Mouse (Mus musculus): ENCODE data around the gene Chmp5. TPM values are rescaled to one million over a fixed set of nuclear protein-coding genes. Genes with fewer than 3 reads are reported as not detected.

Chmp5 gene
- total and polyA plus RNA-seq, 3 experiments = 2.9 to 188 (median 76.5) TPM

- DNase-seq (ENCODE audit: low spot score) = no peak
- TF ChIP-seq GATA2 (IDR thresholded peaks at IDR 0.05; ENCODE audit: borderline replicate concordance, low read depth, low read length) = no peak
- no peak for TF ChIP-seq TAL1 (conservative IDR thresholded peaks at IDR 0.05; ENCODE audit: low read depth, low read length)
- no peak for TF ChIP-seq POLR2AphosphoS5 (IDR thresholded peaks at IDR 0.05; ENCODE audit: insufficient replicate concordance, low read depth, low read length)
- TF ChIP-seq GATA1 (IDR thresholded peaks at IDR 0.05; ENCODE audit: borderline replicate concordance, low read length) = no peak
- TF ChIP-seq CTCF (IDR thresholded peaks at IDR 0.05; ENCODE audit: low read depth, low read length) = no peak
- no peak for ATAC-seq (ENCODE audit: extremely low read depth, insufficient number of reproducible peaks, low FRiP score, poor library complexity, severe bottlenecking)
- H3K36me3 ChIP-seq (replicated peaks) = peaks cover 93% of the 10 kb centered on the region
- H3K4me1 ChIP-seq (ENCODE audit: insufficient read depth, low read depth, low read length) = peaks cover 3% of the 10 kb centered on the region; the same call in 1 of the 2 replicates
- no peak overlapping the region for H3K4me3 ChIP-seq (ENCODE audit: low read depth, low read length)
- no peaks in the 10 kb centered on the region for H3K27me3 ChIP-seq (ENCODE audit: insufficient read depth, low read length)
- no peaks in the 10 kb centered on the region for H3K9me3 ChIP-seq (replicated peaks)
These were observed 7.7 kb downstream of the Chmp5 start for GRCm38 (mm10) chr4:40955942-40956341.

- Histone ChIP-seq H3K27me3 (ENCODE audit: insufficient read depth, low read length) (no peaks in the 10 kb centered on the region), H3K4me3 (ENCODE audit: low read depth, low read length) (no peak overlapping the region), H3K4me1 (ENCODE audit: insufficient read depth, low read depth, low read length) (no peaks in the 10 kb centered on the region; the same call in 1 of the 2 replicates), H3K36me3 (replicated peaks) (peaks cover 90% of the 10 kb centered on the region), H3K9me3 (replicated peaks) (no peaks in the 10 kb centered on the region)
- DNase-seq (ENCODE audit: low spot score) (no peak), ATAC-seq (ENCODE audit: extremely low read depth, insufficient number of reproducible peaks, low FRiP score, poor library complexity, severe bottlenecking) (no peak)
- TF ChIP-seq POLR2AphosphoS5 (IDR thresholded peaks at IDR 0.05; ENCODE audit: insufficient replicate concordance, low read depth, low read length) = no peak
- TF ChIP-seq CTCF (IDR thresholded peaks at IDR 0.05; ENCODE audit: low read depth, low read length) = no peak
- no peak for TF ChIP-seq GATA2 (IDR thresholded peaks at IDR 0.05; ENCODE audit: borderline replicate concordance, low read depth, low read length)
- TF ChIP-seq GATA1 (IDR thresholded peaks at IDR 0.05; ENCODE audit: borderline replicate concordance, low read length) = no peak
- TF ChIP-seq TAL1 (conservative IDR thresholded peaks at IDR 0.05; ENCODE audit: low read depth, low read length) = no peak
These were observed 15.3 kb downstream of the Chmp5 start for GRCm38 (mm10) chr4:40963536-40963935.

- peaks cover 65% of the 10 kb centered on the region for H3K36me3 ChIP-seq (replicated peaks)
- no peak overlapping the region for H3K4me3 ChIP-seq (ENCODE audit: low read depth, low read length)
These were observed 21.0 kb downstream of the Chmp5 start for GRCm38 (mm10) chr4:40969161-40969560.

GRCm38 (mm10) chr4:40969781-40970591 lies 21.8 kb downstream of the Chmp5 start:
- Histone ChIP-seq H3K36me3 (replicated peaks) (peaks cover 64% of the 10 kb centered on the region), H3K4me3 (ENCODE audit: low read depth, low read length) (peak overlapping the region; percentile 99), H3K4me1 (ENCODE audit: insufficient read depth, low read depth, low read length) (peaks cover 39% of the 10 kb centered on the region), H3K27me3 (ENCODE audit: insufficient read depth, low read length) (no peaks in the 10 kb centered on the region), H3K9me3 (replicated peaks) (no peaks in the 10 kb centered on the region)
- TF ChIP-seq GATA1 (IDR thresholded peaks at IDR 0.05; ENCODE audit: borderline replicate concordance, low read length) (no peak), GATA2 (IDR thresholded peaks at IDR 0.05; ENCODE audit: borderline replicate concordance, low read depth, low read length) (no peak), POLR2AphosphoS5 (IDR thresholded peaks at IDR 0.05; ENCODE audit: insufficient replicate concordance, low read depth, low read length) (no peak), CTCF (IDR thresholded peaks at IDR 0.05; ENCODE audit: low read depth, low read length) (no peak)
- peak; percentile 14 for DNase-seq (ENCODE audit: low spot score)
- ATAC-seq (ENCODE audit: extremely low read depth, insufficient number of reproducible peaks, low FRiP score, poor library complexity, severe bottlenecking) = no peak

More at GRCm38 (mm10) chr4:40969161-40969560, 21.0 kb downstream of the Chmp5 start:
- Histone ChIP-seq H3K4me1 (ENCODE audit: insufficient read depth, low read depth, low read length) (peaks cover 34% of the 10 kb centered on the region), H3K27me3 (ENCODE audit: insufficient read depth, low read length) (no peaks in the 10 kb centered on the region), H3K9me3 (replicated peaks) (no peaks in the 10 kb centered on the region)
- TF ChIP-seq TAL1 (conservative IDR thresholded peaks at IDR 0.05; ENCODE audit: low read depth, low read length) (no peak), GATA1 (IDR thresholded peaks at IDR 0.05; ENCODE audit: borderline replicate concordance, low read length) (no peak), POLR2AphosphoS5 (IDR thresholded peaks at IDR 0.05; ENCODE audit: insufficient replicate concordance, low read depth, low read length) (no peak), CTCF (IDR thresholded peaks at IDR 0.05; ENCODE audit: low read depth, low read length) (no peak), GATA2 (IDR thresholded peaks at IDR 0.05; ENCODE audit: borderline replicate concordance, low read depth, low read length) (no peak)
- DNase-seq (ENCODE audit: low spot score) = no peak
- no peak for ATAC-seq (ENCODE audit: extremely low read depth, insufficient number of reproducible peaks, low FRiP score, poor library complexity, severe bottlenecking)

- peaks cover 43% of the 10 kb centered on the region for H3K4me1 ChIP-seq (ENCODE audit: insufficient read depth, low read depth, low read length)
- ATAC-seq (ENCODE audit: extremely low read depth, insufficient number of reproducible peaks, low FRiP score, poor library complexity, severe bottlenecking) (peak; percentile 11; the same call in 1 of the 2 replicates), DNase-seq (ENCODE audit: low spot score) (no peak)
- H3K36me3 ChIP-seq (replicated peaks) = peaks cover 64% of the 10 kb centered on the region
- H3K4me3 ChIP-seq (ENCODE audit: low read depth, low read length) = peak overlapping the region; percentile 99
- TF ChIP-seq CTCF (IDR thresholded peaks at IDR 0.05; ENCODE audit: low read depth, low read length) (no peak), GATA1 (IDR thresholded peaks at IDR 0.05; ENCODE audit: borderline replicate concordance, low read length) (no peak), TAL1 (conservative IDR thresholded peaks at IDR 0.05; ENCODE audit: low read depth, low read length) (no peak), POLR2AphosphoS5 (IDR thresholded peaks at IDR 0.05; ENCODE audit: insufficient replicate concordance, low read depth, low read length) (no peak), GATA2 (IDR thresholded peaks at IDR 0.05; ENCODE audit: borderline replicate concordance, low read depth, low read length) (no peak)
- H3K9me3 ChIP-seq (replicated peaks) = no peaks in the 10 kb centered on the region
- no peaks in the 10 kb centered on the region for H3K27me3 ChIP-seq (ENCODE audit: insufficient read depth, low read length)
These were observed 22.3 kb downstream of the Chmp5 start for GRCm38 (mm10) chr4:40970592-40970841.

GRCm38 (mm10) chr4:40970842-40971701 lies 22.9 kb downstream of the Chmp5 start, which contains the start of gene Nfx1:
TSS of gene Nfx1 (plus strand) at chr4:40970906.
- ATAC-seq (ENCODE audit: extremely low read depth, insufficient number of reproducible peaks, low FRiP score, poor library complexity, severe bottlenecking) (peak; percentile 75), DNase-seq (ENCODE audit: low spot score) (peak; percentile 92)
- H3K9me3 ChIP-seq (replicated peaks) = no peaks in the 10 kb centered on the region
- peaks cover 47% of the 10 kb centered on the region for H3K4me1 ChIP-seq (ENCODE audit: insufficient read depth, low read depth, low read length)
- peaks cover 64% of the 10 kb centered on the region for H3K36me3 ChIP-seq (replicated peaks)
- TF ChIP-seq GATA2 (IDR thresholded peaks at IDR 0.05; ENCODE audit: borderline replicate concordance, low read depth, low read length) = no peak
- TF ChIP-seq TAL1 (conservative IDR thresholded peaks at IDR 0.05; ENCODE audit: low read depth, low read length) = no peak
- TF ChIP-seq CTCF (IDR thresholded peaks at IDR 0.05; ENCODE audit: low read depth, low read length) = no peak
- no peak for TF ChIP-seq POLR2AphosphoS5 (IDR thresholded peaks at IDR 0.05; ENCODE audit: insufficient replicate concordance, low read depth, low read length)
- no peak for TF ChIP-seq GATA1 (IDR thresholded peaks at IDR 0.05; ENCODE audit: borderline replicate concordance, low read length)
- H3K27me3 ChIP-seq (ENCODE audit: insufficient read depth, low read length) = no peaks in the 10 kb centered on the region
- H3K4me3 ChIP-seq (ENCODE audit: low read depth, low read length) = peak within 1 kb of the TSS; percentile 99
